Comparison of ENCODE assay signal across 9 mouse cellular contexts in genomic region chr11:59306461-59307421, GRCm38 (mm10). TPM values are rescaled to one million over a fixed set of nuclear protein-coding genes. Genes with fewer than 3 reads are reported as not detected.
DNase-seq lines count a peak whose midpoint lies in the region; ATAC-seq lines count a peak whose summit lies in the region.
"Had no signal": no experiment of that assay in that cellular context is flagged by ENCODE, and none has a peak within 500 bp of the region (broad histone marks: within the 10 kb centered on the region; RNA-seq: fewer than 3 reads in every experiment).

Gene Wnt9a, plus strand, starts transcription at chr11:59306928.

- peaks cover 46% of the 10 kb centered on the region for H3K27me3 ChIP-seq in intestine, embryonic 16.5 days (replicated peaks; ENCODE audit: control insufficient read depth, insufficient read depth, low read length)
- H3K27me3 ChIP-seq in liver, embryonic 13.5 days = peaks cover 93% of the 10 kb centered on the region
- peaks cover 76% of the 10 kb centered on the region for H3K27me3 ChIP-seq in neural tube, embryonic 13.5 days

- no peak for DNase-seq in frontal cortex, adult 2 months (ENCODE audit: extremely low spot score in 1 of 2, low spot score in 1 of 2)
- no peak for DNase-seq in frontal cortex, postnatal 36 days (ENCODE audit: low spot score in 2 of 2)
- no peak for DNase-seq in liver, embryonic 13.5 days

- WGBS in intestine, embryonic 16.5 days = under 1% methylated on average over 116 of the region's 128 CpGs
- WGBS in liver, embryonic 13.5 days (ENCODE audit: insufficient replicate concordance) = 1% methylated on average over 122 of the region's 128 CpGs
- 1% methylated on average over 109 of the region's 128 CpGs for WGBS in neural tube, embryonic 13.5 days

- H3K27ac ChIP-seq in brown adipose tissue, adult 24 weeks (replicated peaks; ENCODE audit: low read depth, low read length) = no peak within 1 kb of the TSS
- peak within 1 kb of the TSS; percentile 23; the same call in 1 of the 2 replicates for H3K27ac ChIP-seq in intestine, embryonic 16.5 days (ENCODE audit: low read length)
- no peak within 1 kb of the TSS for H3K27ac ChIP-seq in liver, embryonic 13.5 days
- no peak within 1 kb of the TSS; the same call in 1 of the 2 replicates for H3K27ac ChIP-seq in neural tube, embryonic 13.5 days (replicated peaks)

- peak within 1 kb of the TSS; percentile 76 for H3K4me3 ChIP-seq in brown adipose tissue, adult 24 weeks (ENCODE audit: insufficient read depth, low read depth, low read length)
- H3K4me3 ChIP-seq in intestine, embryonic 16.5 days (ENCODE audit: low read length) = peak within 1 kb of the TSS; percentile 62
- peak within 1 kb of the TSS; percentile 54 for H3K4me3 ChIP-seq in liver, embryonic 13.5 days (replicated peaks)
- H3K4me3 ChIP-seq in neural tube, embryonic 13.5 days = peak within 1 kb of the TSS; percentile 55

- no peaks in the 10 kb centered on the region for H3K9me3 ChIP-seq in intestine, embryonic 16.5 days (ENCODE audit: control insufficient read depth, low read length)
- no peaks in the 10 kb centered on the region for H3K9me3 ChIP-seq in liver, embryonic 13.5 days (replicated peaks)
- no peaks in the 10 kb centered on the region for H3K9me3 ChIP-seq in neural tube, embryonic 13.5 days

- peaks cover 4% of the 10 kb centered on the region; the same call in 1 of the 2 replicates for H3K4me1 ChIP-seq in brown adipose tissue, adult 24 weeks (ENCODE audit: control insufficient read depth, insufficient read depth, insufficient read length, low read length)
- H3K4me1 ChIP-seq in intestine, embryonic 16.5 days (ENCODE audit: control insufficient read depth, insufficient read depth, low read length) = peaks cover 29% of the 10 kb centered on the region
- H3K4me1 ChIP-seq in liver, embryonic 13.5 days (replicated peaks) = 0 out of 2 replicates have a peak, but pooled peaks cover 6% of the 10 kb centered on the region
- peaks cover 40% of the 10 kb centered on the region for H3K4me1 ChIP-seq in neural tube, embryonic 13.5 days (replicated peaks)

- no peaks in the 10 kb centered on the region for H3K36me3 ChIP-seq in intestine, embryonic 16.5 days (ENCODE audit: control insufficient read depth, insufficient read depth, low read length)
- H3K36me3 ChIP-seq in liver, embryonic 13.5 days = no peaks in the 10 kb centered on the region
- no peaks in the 10 kb centered on the region for H3K36me3 ChIP-seq in neural tube, embryonic 13.5 days

- peak within 1 kb of the TSS; percentile 92 for H3K4me2 ChIP-seq in intestine, embryonic 16.5 days (ENCODE audit: low read depth, low read length)
- peak within 1 kb of the TSS; percentile 64 for H3K4me2 ChIP-seq in liver, embryonic 13.5 days
- H3K4me2 ChIP-seq in neural tube, embryonic 13.5 days = peak within 1 kb of the TSS; percentile 83

- ATAC-seq in granulocyte monocyte progenitor cell, adult 5-6 weeks (replicated peaks; ENCODE audit: poor library complexity, severe bottlenecking) = peak; percentile 8; the same call in 1 of the 2 replicates
- peak; percentile 82 for ATAC-seq in intestine, embryonic 16.5 days
- ATAC-seq in liver, embryonic 13.5 days (ENCODE audit: low read depth) = peak; percentile 46
- peak; percentile 34; the same call in 1 of the 2 replicates for ATAC-seq in neural tube, embryonic 13.5 days (ENCODE audit: low read depth)
- no peak for ATAC-seq in erythroid progenitor cell, adult 5-6 weeks (replicated peaks; ENCODE audit: low FRiP score, poor library complexity, severe bottlenecking)

- peak within 1 kb of the TSS; percentile 69 for H3K9ac ChIP-seq in intestine, embryonic 16.5 days (ENCODE audit: low read depth, low read length)
- H3K9ac ChIP-seq in liver, embryonic 13.5 days = no peak within 1 kb of the TSS
- H3K9ac ChIP-seq in neural tube, embryonic 13.5 days = peak within 1 kb of the TSS; percentile 70

RNA-seq across cellular contexts. Expression of gene Wnt9a, which starts in this region (rescaled TPM):
- polyA plus RNA-seq in frontal cortex, adult 2 months (2012; rRNA removed) = 9.4 and 12.2 TPM in 2 replicates
- 0.33 and 0.40 TPM in 2 replicates for polyA plus RNA-seq in brown adipose tissue, adult 24 weeks (2012; ENCODE audit: insufficient read depth, insufficient read length, missing spikeins)
- not detected in 2 replicates for total RNA-seq in granulocyte monocyte progenitor cell, adult 5-6 weeks (2014; fragmentation: Nextera tagmentation)
- not detected in 2 replicates for total RNA-seq in granulocyte monocyte progenitor cell, adult 5-6 weeks (2017)
- 4.2 and 4.4 TPM in 2 replicates for polyA plus RNA-seq in intestine, embryonic 16.5 days (2015; fragmentation: Nextera tagmentation; extraction: Ambion mirVana)
- polyA plus RNA-seq in liver, embryonic 13.5 days (2015; fragmentation: Nextera tagmentation; extraction: Ambion mirVana) = 0.22 and 0.39 TPM in 2 replicates
- polyA plus RNA-seq in neural tube, embryonic 13.5 days (2015; fragmentation: Nextera tagmentation; extraction: Ambion mirVana) = 3.6 and 3.8 TPM in 2 replicates
- not detected in 2 replicates for total RNA-seq in erythroid progenitor cell, adult 5-6 weeks (2015; ENCODE audit: low replicate concordance)
- total RNA-seq in erythroid progenitor cell, adult 5-6 weeks (2017; ENCODE audit: low replicate concordance) = not detected in 2 replicates
- total RNA-seq: MEL had no signal

Comparison
In these comparisons a context has a peak if more than half of its experiments do, and no peak if none do; other contexts are left out.
1. Peak in ATAC-seq in granulocyte monocyte progenitor cell, adult 5-6 weeks; RNA of the gene not detected or under 1 TPM.
2. Peak in ATAC-seq, H3K4me3 ChIP-seq and H3K4me2 ChIP-seq in liver, embryonic 13.5 days; RNA of the gene not detected or under 1 TPM.